Mouse (Mus musculus): ENCODE measurements around the gene Mpzl3. TPM values are rescaled to one million over a fixed set of nuclear protein-coding genes. Genes with fewer than 3 reads are reported as not detected.

Gene Mpzl3
- polyA plus RNA-seq, 1 experiment from 2014 or later, result 3.1 TPM

DNA sequence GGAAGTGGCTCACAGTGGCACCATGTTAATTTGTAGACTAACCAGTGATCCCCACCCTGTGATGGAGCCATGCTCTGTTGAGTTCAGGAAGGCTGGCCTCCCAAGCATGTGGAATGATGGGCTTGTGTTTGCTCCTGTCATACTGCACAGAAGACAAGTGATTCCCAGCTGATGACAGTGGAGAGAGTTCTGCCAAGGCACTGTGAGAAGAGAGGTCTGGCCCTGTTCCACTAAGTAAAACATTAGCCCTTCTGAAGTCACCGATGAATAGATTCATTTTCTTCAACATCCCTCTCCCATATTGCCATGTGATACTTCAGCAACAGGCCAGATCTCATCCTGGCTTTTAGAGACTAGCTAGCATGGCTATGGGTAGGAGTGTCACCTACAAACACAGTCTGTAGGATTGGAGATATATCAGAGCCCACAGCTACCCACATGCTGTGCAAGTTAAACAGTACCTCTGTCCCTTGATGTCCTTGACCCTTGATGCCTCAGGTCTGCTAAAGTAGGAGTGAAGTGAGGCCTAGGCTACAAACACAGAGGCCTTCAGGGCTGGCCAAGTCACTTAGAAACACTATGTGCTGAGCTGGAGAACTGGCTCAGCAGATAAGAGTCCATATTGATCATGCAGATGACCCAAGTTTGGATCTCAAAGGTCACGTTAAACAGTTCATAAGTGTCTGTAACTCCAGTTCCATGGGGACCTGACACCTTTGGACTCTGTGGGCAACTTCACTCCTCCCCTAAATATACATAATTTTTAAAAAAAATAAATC, 50.8 kb downstream of the Mpzl3 start:
- H3K27me3 ChIP-seq, result peaks cover 5% of the 10 kb centered on the region
- DNase-seq (ENCODE audit: low read depth, low spot score), result no peak
- CTCF ChIA-PET, result no interaction called here
- in situ Hi-C loops (cut with MboI; ENCODE audit: low pct_unique_long_range_greater_than_20kb), result no loop called here
- POLR2A ChIA-PET, result no interaction called here
- no peak for TF ChIP-seq CTCF (IDR thresholded peaks at IDR 0.05)
- no peak for ATAC-seq

DNA sequence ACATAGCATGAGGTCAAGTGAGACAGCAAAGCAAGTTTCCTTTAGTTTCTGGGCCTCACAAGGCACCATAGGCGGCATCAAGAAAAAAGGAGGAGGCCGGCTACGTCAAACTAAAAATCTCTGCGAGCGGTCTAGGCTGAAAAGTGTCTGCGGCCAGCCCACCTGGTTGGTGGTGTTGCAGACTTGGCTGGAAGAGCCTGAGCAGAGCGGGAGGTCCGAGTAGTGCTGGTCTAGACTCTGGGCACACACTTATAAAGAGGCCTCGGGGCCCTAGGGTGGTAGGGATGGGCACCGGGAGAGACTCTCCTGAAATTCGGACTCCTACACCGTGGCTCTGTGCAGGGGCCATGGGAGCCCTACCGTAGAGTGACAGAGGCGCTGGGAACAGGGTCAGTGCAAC, 60.7 kb downstream of the Mpzl3 start:
- DNase-seq (ENCODE audit: low read depth, low spot score) (no peak), ATAC-seq (no peak)
- ChIA-PET CTCF (no interaction called here), POLR2A (no interaction called here)
- H3K27me3 ChIP-seq, result peaks cover 73% of the 10 kb centered on the region
- no peak for TF ChIP-seq CTCF (IDR thresholded peaks at IDR 0.05)
- in situ Hi-C loops (cut with MboI; ENCODE audit: low pct_unique_long_range_greater_than_20kb), result no loop called here

DNA sequence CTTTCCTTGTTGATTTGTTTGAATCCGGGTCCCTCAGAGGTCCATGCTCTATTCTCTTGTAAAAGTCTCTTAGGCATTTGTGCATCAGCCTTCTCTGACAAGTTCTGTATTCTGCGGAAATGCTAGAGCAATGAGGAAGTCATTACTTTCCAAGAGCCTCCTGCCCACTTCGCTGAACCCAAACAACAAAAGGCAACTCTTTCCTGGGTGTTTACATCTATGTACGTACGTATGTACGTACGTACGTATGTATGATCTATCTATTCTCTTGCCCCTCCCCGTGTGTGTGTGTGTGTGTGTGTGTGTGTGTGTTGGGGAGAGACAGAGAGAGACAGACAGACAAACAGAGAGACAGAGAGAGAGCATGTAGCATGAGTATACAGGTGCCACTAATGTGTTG, 61.8 kb downstream of the Mpzl3 start:
- POLR2A ChIA-PET, result no interaction called here
- TF ChIP-seq CTCF (IDR thresholded peaks at IDR 0.05), result no peak
- H3K27me3 ChIP-seq, result peaks cover 76% of the 10 kb centered on the region
- in situ Hi-C loops (cut with MboI; ENCODE audit: low pct_unique_long_range_greater_than_20kb), result no loop called here
- DNase-seq (ENCODE audit: low read depth, low spot score) (no peak), ATAC-seq (no peak)
- CTCF ChIA-PET, result no interaction called here

DNA sequence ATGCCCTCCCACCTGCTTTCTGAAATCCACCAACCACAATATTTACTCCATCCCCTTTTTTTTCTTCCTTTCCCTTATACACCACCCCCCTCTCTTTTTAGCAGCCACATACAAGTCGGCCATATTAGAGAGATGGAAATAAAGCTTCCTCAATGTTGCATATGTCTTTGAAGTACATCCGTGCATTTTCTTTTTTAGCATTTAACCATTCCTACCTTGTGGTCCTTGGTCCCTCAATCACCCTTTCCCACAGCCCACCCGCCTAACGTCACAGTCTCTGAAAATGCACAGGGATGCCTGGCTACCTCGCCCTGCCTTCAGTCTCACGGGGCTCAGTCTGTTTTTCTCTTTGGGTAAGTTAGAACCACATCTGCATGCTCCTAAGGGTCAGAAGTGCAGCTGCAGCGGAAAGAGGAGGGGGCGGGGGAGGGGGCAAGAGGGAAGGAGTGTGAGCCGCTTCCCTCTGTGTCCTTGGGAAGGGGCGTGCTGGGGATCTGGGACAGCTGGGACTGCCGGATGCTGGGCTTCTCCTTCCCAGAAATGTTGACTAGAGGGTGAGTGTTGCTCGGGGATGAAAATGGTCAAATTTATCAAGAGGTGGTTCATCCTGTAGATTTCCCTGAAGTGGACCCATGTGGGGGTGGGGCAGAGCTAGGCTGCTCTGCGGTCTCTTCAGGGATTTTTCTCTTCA, 62.9 kb downstream of the Mpzl3 start, which contains the start of gene Scn2b:
TSS of gene Scn2b (plus strand) at position 42 of the 691 bp plus-strand sequence.
- CTCF ChIA-PET, result no interaction called here

DNA sequence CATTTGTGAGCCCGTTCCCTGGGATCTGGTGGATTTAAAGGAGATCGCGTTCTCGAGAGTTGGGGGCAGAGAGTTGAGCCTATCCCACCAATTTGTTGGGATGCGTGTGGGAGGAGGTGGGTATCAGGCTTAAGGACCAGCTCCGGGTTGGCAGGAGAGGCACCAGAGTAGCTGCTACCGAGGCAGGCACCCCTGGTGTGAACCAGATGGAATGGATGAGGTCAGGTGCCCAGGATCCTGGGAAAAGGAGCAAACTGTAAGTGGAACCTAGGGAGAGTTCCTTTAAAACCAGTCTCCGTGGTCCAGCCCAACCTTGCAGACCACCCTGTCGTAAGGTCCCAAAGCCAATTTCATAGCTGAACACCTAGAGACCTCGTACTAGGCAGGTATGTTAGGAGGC, 63.6 kb downstream of the Mpzl3 start:
- DNase-seq (ENCODE audit: low read depth, low spot score), result no peak
- ChIA-PET CTCF (no interaction called here), POLR2A (no interaction called here)
- no peak for TF ChIP-seq CTCF (IDR thresholded peaks at IDR 0.05)
- in situ Hi-C loops (cut with MboI; ENCODE audit: low pct_unique_long_range_greater_than_20kb), result no loop called here
- ATAC-seq, result no peak
- H3K27me3 ChIP-seq, result peaks cover 70% of the 10 kb centered on the region

More for the DNA sequence above, 62.9 kb downstream of the Mpzl3 start, which contains the start of gene Scn2b:
- POLR2A ChIA-PET, result no interaction called here
- in situ Hi-C loops (cut with MboI; ENCODE audit: low pct_unique_long_range_greater_than_20kb), result no loop called here
- ATAC-seq (no peak), DNase-seq (ENCODE audit: low read depth, low spot score) (no peak)
- peaks cover 75% of the 10 kb centered on the region for H3K27me3 ChIP-seq
- no peak for TF ChIP-seq CTCF (IDR thresholded peaks at IDR 0.05)

DNA sequence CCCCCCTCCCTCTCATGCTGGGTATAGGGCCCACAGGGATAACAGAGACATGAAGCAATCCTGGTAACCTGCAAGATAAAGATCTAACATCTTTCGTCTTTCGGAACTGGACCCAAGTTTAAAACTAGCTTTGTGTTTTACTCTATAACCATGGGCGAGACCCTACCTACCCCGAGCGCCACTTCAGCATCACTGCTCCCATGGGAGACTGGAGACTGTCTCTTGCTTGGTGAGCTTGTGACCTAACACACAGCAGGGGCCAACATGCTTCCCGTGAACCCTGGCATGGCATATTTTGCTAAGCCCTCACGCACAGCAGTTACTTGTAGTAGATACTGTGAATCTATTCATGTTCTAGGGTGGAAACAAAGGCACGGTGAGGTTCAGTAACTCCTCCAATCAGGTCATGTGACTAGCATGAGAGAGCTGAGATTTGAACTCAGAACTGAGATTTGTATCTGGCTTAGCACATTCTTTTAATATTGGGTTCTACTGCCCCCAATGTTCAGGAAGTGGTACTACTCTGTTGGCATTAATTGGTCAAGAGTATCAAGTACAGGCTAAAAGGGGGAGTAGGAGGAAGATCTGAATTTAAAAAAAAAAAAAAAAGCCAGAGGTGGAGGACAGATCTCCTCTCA, 64.4 kb downstream of the Mpzl3 start:
- DNase-seq (ENCODE audit: low read depth, low spot score) (no peak), ATAC-seq (no peak)
- H3K27me3 ChIP-seq, result peaks cover 67% of the 10 kb centered on the region
- in situ Hi-C loops (cut with MboI; ENCODE audit: low pct_unique_long_range_greater_than_20kb), result no loop called here
- no peak for TF ChIP-seq CTCF (IDR thresholded peaks at IDR 0.05)
- POLR2A ChIA-PET, result no interaction called here
- CTCF ChIA-PET, result no interaction called here

DNA sequence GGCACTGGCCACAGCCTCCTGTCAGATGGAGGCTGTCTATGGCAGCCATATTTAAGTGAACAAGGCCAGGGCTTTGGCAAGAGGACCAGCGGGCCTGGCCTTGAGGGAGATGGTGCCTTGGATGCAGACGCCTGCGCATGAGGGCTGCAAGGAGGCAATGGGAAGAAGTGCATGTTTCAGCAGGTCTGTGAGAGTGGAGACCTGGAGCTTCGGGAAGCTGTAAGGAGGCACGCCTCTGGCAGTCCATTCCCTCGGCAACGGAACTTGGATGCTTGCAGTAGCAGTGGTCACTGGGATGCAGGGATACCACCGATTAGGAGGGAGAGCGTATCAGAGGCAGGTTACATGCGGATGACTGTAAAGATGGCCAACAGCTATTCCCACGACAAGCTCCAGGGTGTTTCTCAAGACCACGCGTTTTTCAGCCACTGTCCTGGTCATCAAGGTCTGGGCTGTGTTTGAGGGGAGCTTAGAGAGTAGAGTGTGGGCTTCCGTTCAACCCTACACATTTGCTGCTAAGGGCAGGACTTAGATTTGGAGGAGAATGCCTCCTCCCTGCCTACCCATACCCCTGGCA, 65.1 kb downstream of the Mpzl3 start:
- no peak for DNase-seq (ENCODE audit: low read depth, low spot score)
- ChIA-PET POLR2A (no interaction called here), CTCF (interaction anchor here (2.5 kb wide), 1 partner anchor 25 kb away, joined by 6 read pairs; no protein-coding TSS in a partner anchor)
- no peak for ATAC-seq
- in situ Hi-C loops (cut with MboI; ENCODE audit: low pct_unique_long_range_greater_than_20kb), result no loop called here
- peaks cover 62% of the 10 kb centered on the region for H3K27me3 ChIP-seq
- TF ChIP-seq CTCF (IDR thresholded peaks at IDR 0.05), result no peak

DNA sequence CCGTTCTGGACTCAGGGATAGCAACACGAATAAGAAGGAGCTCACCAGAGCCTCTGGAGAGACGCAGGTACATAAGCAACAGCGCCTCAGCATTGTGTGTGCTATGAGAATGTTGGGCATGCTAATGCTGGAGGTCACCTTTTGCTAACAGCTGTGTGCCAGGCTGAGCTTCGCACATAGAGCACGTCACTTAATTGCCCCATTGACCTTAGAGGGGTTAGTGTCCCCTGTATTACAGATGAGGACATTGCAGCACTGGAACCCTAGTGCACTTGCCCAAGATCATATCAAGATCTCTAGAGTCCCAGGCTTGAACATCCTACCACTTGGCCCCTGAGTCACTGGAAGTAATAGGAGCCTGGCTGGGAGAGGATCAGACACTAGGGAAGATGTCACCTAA, 65.6 kb downstream of the Mpzl3 start:
- DNase-seq (ENCODE audit: low read depth, low spot score), result no peak
- in situ Hi-C loops (cut with MboI; ENCODE audit: low pct_unique_long_range_greater_than_20kb), result no loop called here
- H3K27me3 ChIP-seq, result peaks cover 61% of the 10 kb centered on the region
- TF ChIP-seq CTCF (IDR thresholded peaks at IDR 0.05), result no peak
- no peak for ATAC-seq
- CTCF ChIA-PET, result interaction anchor here (1.1 to 2.5 kb wide), 2 partner anchors 25 to 47 kb away, joined by 3 to 6 read pairs; no protein-coding TSS in a partner anchor
- POLR2A ChIA-PET, result no interaction called here

DNA sequence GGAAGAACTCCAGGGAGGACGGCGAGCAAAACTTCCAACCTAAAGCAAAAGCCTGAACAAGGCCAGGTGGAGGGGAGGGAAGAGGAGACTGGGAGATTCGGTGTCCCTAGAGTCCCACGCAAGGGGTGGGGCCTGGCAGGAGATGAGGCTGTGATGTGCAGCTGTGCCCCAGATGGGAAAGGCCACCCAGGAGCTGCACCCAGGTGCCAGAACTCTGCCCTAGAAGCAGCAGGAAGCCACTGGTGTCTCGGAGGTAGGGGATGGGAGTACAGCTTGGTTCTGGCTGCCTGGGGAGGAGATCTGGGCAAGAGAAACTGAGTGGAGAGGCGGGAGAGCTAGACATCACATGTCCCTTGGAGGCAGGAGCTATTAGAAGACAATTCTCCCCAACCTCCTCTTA, 66.0 kb downstream of the Mpzl3 start:
- CTCF ChIA-PET, result interaction anchor here (1.1 to 2.5 kb wide), 3 partner anchors 24 to 47 kb away, joined by 3 to 6 read pairs (median 3); no protein-coding TSS in a partner anchor

DNA sequence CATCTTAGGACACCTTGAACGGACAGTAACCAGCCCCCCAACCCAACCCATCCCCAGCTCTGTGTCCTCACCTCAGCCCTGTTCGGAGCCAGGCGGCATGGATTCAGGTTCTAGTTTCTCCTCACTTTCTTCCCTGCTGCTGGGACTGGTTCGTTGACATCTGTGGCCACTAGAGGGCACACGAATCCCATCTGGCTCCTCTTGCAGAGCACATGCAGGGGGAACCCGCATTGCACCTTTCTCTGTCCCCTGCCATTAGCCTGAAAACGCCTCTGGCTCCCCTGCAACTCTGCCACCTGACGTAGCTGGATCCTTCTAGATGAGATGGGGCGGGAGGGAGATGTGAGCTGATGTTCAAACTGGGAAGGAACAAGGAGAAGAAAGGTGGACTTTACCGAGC, 66.8 kb downstream of the Mpzl3 start:
- peak; percentile 47 for ATAC-seq
- TF ChIP-seq CTCF (IDR thresholded peaks at IDR 0.05), result peak; percentile 87
- in situ Hi-C loops (cut with MboI; ENCODE audit: low pct_unique_long_range_greater_than_20kb), result no loop called here
- H3K27me3 ChIP-seq, result peaks cover 54% of the 10 kb centered on the region
- DNase-seq (ENCODE audit: low read depth, low spot score), result no peak
- CTCF ChIA-PET, result interaction anchor here (1.1 to 2.5 kb wide), 4 partner anchors 11 to 46 kb away, joined by 3 to 6 read pairs (median 4); no protein-coding TSS in a partner anchor
- POLR2A ChIA-PET, result no interaction called here

More for the DNA sequence above, 66.0 kb downstream of the Mpzl3 start:
- POLR2A ChIA-PET, result no interaction called here
- H3K27me3 ChIP-seq, result peaks cover 57% of the 10 kb centered on the region
- DNase-seq (ENCODE audit: low read depth, low spot score) (no peak), ATAC-seq (no peak)
- TF ChIP-seq CTCF (IDR thresholded peaks at IDR 0.05), result no peak
- in situ Hi-C loops (cut with MboI; ENCODE audit: low pct_unique_long_range_greater_than_20kb), result no loop called here
